Mouse (Mus musculus) gastrocnemius, postnatal 4 days (tissue): Measurements from ENCODE around the gene Terb2. TPM values are rescaled to one million over a fixed set of nuclear protein-coding genes. Genes with fewer than 3 reads are reported as not detected.
"Not testable (repeated sequence)": the region's sequence is repeated elsewhere in the genome, so short reads cannot be mapped to it uniquely, and the experiment has no call there.

Source experiments
- DNase-seq, 2 experiments: peaks; one replicate each; pipeline ENCODE4 v3.0.0; 2021 to 2022; ENCODE audit warnings: low spot score in 2 of 2, mixed read lengths in 2 of 2
- total RNA-seq, 2 experiments: library from RNA; stranded (reverse); gene quantifications; 2 replicates each; pipeline ENCODE4 v1.2.3; 2021

The Terb2 gene
- total RNA-seq, 2 experiments from 2014 or later: not detected

DNA sequence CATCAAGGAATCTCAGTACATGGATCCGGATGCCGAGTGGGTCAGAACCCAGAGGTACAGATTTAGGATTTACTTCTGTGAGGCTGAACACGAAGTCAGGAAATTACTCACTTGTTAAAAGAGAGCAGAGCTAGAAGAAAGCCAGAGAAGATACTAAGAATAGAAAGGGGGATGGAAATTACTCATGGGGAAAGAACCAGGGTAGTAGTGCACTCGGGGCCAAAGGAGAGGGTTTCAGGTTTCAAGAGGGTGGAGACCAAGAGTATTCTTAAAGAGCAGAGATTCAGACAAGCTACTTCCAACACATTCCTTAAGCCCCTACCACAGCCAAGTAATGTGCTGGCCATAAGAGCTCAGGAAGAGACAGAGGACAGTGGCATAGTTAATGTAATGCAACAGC is 24.5 kb upstream of the Terb2 start:
- DNase-seq: no peak

DNA sequence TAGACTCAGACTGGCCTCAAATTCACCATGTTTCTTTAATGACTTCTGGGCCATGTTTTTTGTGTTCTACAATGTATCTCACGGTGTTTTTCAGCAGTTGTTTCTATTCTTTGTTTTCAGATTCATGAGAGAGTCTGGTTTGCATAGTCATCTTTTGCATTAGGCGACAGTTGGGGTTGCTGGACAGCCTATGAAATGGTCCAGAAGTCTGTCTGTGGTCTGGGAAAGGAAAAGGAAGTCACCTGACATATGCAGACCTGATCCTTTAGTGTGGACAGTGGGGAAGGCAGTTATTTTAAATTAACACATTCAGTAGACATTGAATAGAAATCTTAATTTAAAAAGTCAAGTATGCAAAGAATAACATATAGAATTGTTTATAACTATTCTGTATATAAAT is 23.5 kb upstream of the Terb2 start:
- no peak for DNase-seq

- DNase-seq: no peak
Measured at GRCm38 (mm10) chr2:122163430-122164195, 22.5 kb upstream of the Terb2 start.

GRCm38 (mm10) chr2:122164293-122164692 is 21.8 kb upstream of the Terb2 start:
- DNase-seq: no peak

DNA sequence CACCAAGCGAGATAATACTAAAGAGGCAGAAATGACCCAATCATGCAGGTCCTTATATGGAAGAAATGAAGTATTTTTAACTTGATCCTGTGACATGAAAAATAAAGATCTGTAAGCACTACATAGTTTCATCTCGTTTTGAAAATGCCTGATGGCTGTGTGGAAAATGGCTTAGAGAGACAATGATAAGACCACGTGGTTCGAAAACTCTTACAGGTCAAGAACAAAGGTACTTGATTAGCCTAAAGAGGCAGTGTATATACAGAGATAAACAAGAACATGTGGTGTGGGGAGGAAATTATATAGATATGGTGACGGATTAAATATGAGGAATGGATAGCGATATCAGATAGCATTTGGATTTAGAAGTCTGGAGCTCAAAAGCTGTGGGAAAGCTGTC is 14.8 kb upstream of the Terb2 start:
- DNase-seq: no peak

- DNase-seq: no peak
Measured at GRCm38 (mm10) chr2:122172188-122172587, 13.9 kb upstream of the Terb2 start.

GRCm38 (mm10) chr2:122180051-122180822 is 5.8 kb upstream of the Terb2 start:
- DNase-seq: no peak

DNA sequence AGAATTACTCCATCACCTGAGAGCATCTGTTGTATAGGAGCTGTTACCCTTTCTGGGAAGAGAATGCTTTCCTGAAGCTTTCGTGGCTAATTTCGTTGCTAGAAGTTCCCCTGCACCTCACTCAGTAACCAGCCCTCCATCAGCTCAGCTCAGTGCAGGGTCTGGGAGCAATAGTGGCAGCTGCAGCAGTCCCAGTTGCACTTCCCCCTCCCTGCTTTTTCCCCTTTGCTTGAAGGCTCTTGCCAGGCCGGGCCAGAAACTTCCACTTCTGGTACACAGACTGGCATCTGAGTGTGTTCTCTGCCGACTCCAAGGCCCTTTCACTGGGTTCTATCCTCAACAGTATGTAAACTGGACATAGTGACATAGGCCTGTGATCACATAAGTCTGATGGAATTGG is 986 bp upstream of the Terb2 start:
- no peak for DNase-seq

- no peak for DNase-seq
Measured at GRCm38 (mm10) chr2:122186751-122187150, 679 bp downstream of the Terb2 start.

GRCm38 (mm10) chr2:122191849-122192248 is 5.8 kb downstream of the Terb2 start:
- no peak for DNase-seq

- no peak for DNase-seq
Measured at GRCm38 (mm10) chr2:122194509-122194929, 8.4 kb downstream of the Terb2 start.

- DNase-seq: no peak
Measured at GRCm38 (mm10) chr2:122201501-122201900, 15.4 kb downstream of the Terb2 start.

- no peak for DNase-seq
Measured at GRCm38 (mm10) chr2:122206440-122207107, 20.5 kb downstream of the Terb2 start.

GRCm38 (mm10) chr2:122210534-122211228 is 24.6 kb downstream of the Terb2 start:
- no peak for DNase-seq

DNA sequence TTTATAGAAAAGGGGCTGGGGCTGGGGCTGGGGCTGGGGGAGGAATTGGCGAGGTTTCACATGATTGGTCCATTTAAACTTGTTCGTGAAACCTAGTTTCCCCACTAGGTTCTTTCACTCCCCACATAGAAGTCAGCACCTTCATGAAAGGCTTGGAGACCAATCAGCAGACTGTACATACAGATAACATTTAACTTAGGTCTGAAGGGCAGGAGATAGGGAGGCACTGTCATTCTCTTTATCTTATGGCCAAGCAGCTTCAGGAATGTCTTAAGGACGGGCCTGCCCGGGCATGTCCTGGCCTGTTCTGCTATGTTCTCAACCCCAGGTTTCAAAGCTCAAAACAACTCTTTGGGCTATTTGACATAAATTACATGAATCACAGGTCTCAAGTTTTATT is 31.0 kb downstream of the Terb2 start:
- not testable (repeated sequence) for DNase-seq

DNA sequence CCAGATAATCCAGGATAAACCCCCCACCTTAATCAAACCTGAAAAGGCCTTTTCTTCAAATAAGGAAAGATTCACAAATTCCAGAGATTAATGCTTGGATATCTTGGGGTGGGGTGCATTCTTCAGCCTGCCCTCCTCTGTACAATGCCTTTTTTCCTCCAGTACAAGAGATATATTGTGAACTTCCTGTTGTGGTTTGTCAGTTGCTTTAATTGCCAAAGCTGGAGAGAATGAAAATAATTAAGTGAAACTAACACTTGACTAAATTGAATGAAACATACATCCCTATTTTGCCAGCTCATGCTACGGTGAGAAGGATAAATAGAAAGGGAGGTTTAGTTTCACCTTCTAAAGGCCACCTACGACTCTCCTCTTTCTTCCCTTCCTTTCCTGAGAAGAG is 32.2 kb downstream of the Terb2 start:
- no peak for DNase-seq

- DNase-seq: no peak
Measured at GRCm38 (mm10) chr2:122221378-122221777, 35.3 kb downstream of the Terb2 start.

DNA sequence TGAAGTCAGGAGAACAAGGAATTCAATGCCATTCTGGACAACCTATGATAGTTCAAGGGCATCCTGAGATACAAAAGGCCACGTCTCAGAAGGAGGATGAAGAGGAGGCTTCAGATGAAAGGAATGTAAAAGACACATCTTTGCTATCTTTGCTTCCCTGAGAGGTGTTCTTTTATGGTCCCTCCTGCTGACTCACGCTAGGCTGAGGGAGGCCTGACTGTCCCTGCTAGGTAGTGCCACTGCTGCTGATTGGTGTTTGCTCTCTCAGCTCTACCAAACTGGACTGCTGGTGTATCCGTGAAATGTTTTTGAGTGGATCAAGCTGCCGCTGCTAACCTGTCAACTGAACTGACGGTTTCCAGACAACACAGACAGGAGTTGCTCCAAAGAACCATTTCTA is 35.7 kb downstream of the Terb2 start:
- DNase-seq: no peak

DNA sequence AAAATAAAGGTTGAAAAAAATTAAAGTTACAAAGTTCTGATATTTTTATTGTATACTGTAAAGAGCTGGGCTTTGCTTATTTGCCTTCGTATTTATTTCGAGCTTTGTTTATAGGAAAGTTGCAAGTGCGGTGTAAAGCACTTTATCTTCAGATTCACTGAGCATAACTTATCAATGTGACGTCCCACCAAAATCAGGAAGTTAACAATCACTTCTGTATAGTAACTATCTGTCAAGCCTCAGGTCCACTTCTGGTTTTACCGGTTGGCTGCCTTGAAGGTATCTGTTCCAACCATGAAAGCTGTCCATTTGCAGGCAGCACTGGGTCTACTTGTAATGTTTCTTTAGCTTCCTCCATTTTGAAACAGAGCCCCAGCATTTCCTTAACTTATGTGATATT is 36.2 kb downstream of the Terb2 start:
- DNase-seq: no peak

DNA sequence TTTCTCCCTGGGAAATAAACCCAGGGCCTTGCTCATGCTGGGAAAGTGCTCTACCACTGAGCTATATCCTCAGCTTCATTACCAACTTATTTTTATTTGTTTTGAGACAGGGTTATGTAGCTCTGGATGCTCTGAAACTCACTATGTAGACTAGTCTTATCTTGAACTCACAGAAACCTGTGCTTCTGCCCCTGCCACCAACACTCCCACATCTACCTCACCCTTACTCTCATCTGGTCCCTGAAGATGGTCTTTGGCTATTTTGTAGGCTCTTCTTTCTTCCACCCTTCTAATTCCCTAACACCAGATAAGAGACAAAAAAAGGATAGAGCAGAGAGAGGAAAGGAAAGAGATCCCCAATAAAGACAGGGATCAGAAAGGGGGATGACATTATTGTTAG is 37.6 kb downstream of the Terb2 start:
- no peak for DNase-seq

- DNase-seq: no peak
Measured at GRCm38 (mm10) chr2:122230395-122230794, 44.3 kb downstream of the Terb2 start.
